In genomic region chr13:98275646-98276045, GRCm38 (mm10) we compare ENCODE assay signal across 18 mouse cellular contexts. TPM values are rescaled to one million over a fixed set of nuclear protein-coding genes. Genes with fewer than 3 reads are reported as not detected.
DNase-seq lines count a peak whose midpoint lies in the region; TF ChIP-seq lines count a peak whose summit lies in the region.
"Had no signal": no experiment of that assay in that cellular context is flagged by ENCODE, and none has a peak within 500 bp of the region (broad histone marks: within the 10 kb centered on the region; RNA-seq: fewer than 3 reads in every experiment).

No protein-coding gene starts in this region.

- no peak overlapping the region for H3K4me3 ChIP-seq in myocyte
- H3K4me3 ChIP-seq: forebrain, embryonic 12.5 days had no signal

- no peak overlapping the region for H3K4me2 ChIP-seq in myocyte (ENCODE audit: low read depth)
- H3K4me2 ChIP-seq: forebrain, embryonic 12.5 days; midbrain, embryonic 11.5 days had no signal

- intact Hi-C loops in heart, postnatal 25 days (cut with DNase I) = no loop called here
- intact Hi-C loops in heart, postnatal 10 days (cut with DNase I) = no loop called here

- no peaks in the 10 kb centered on the region for H3K79me2 ChIP-seq in myocyte (ENCODE audit: control insufficient read depth, insufficient read depth)

- H3K27me3 ChIP-seq in myocyte (ENCODE audit: control insufficient read depth, insufficient read depth, insufficient read length) = no peaks in the 10 kb centered on the region
- H3K27me3 ChIP-seq: forebrain, embryonic 12.5 days had no signal

- no peak for TF ChIP-seq POLR2A in myocyte (IDR thresholded peaks at IDR 0.05; ENCODE audit: insufficient read length, low read depth)

- DNase-seq in heart, adult 8-10 months (ENCODE audit: low spot score) = peak; percentile 50
- DNase-seq in heart, postnatal 25 days (ENCODE audit: low spot score) = no peak
- peak; percentile 48 for DNase-seq in adrenal gland, postnatal 25 days
- DNase-seq in heart, postnatal 10 days = peak; percentile 33 to 55
- no peak for DNase-seq in kidney, postnatal 4 days
- no peak for DNase-seq in frontal cortex, postnatal 14 days (ENCODE audit: low spot score in 2 of 2)
- DNase-seq in right cerebral cortex, postnatal 4 days = no peak
- DNase-seq: gastrocnemius, postnatal 14 days; lung, adult 2 months; right cerebral cortex, postnatal 14 days had no signal

- H3ac ChIP-seq in myocyte (ENCODE audit: control insufficient read depth, insufficient read length) = no peak overlapping the region

- H3K36me3 ChIP-seq in myocyte (ENCODE audit: control insufficient read depth, insufficient read depth) = peaks cover 18% of the 10 kb centered on the region

TF ChIP-seq in myocyte, 11 proteins besides CTCF, POLR2A, EP300 and RAD21:
- TF ChIP-seq CEBPB (IDR thresholded peaks at IDR 0.05; ENCODE audit: insufficient read depth, poor library complexity, severe bottlenecking) (no peak), TCF12 (IDR thresholded peaks at IDR 0.05; ENCODE audit: insufficient read depth, poor library complexity, severe bottlenecking) (no peak), POLR2AphosphoS2 (IDR thresholded peaks at IDR 0.05; ENCODE audit: insufficient read length, low read depth) (no peak), MAX (IDR thresholded peaks at IDR 0.05; ENCODE audit: low read depth) (no peak), E2F4 (IDR thresholded peaks at IDR 0.05; ENCODE audit: insufficient read depth) (no peak), MYOG (IDR thresholded peaks at IDR 0.05; ENCODE audit: control insufficient read depth in 1 of 3, insufficient read depth in 1 of 3, insufficient read length in 2 of 3, low read depth in 2 of 3) (peak in 2 of 3 experiments; percentile 40 to 68), MYOD1 (IDR thresholded peaks at IDR 0.05; ENCODE audit: control insufficient read depth in 1 of 3, insufficient read length in 2 of 3, low read depth in 2 of 3) (no peak)

RNA-seq across cellular contexts. Expression of gene Gm21976, which starts 4.0 kb away (rescaled TPM):
- total RNA-seq in heart, adult 8-10 months (2022) = not detected
- not detected for total RNA-seq in heart, postnatal 25 days (2021)
- not detected in 2 replicates for total RNA-seq in adrenal gland, postnatal 25 days (2021)
- total RNA-seq in heart, postnatal 10 days (2021) = not detected
- not detected for polyA plus RNA-seq in myocyte (2012; fragmentation: generic; extraction: Trizol)
- total RNA-seq: gastrocnemius, postnatal 14 days; hindbrain, postnatal 0 days; left cerebral cortex, adult 18-20 months had no signal
- polyA plus RNA-seq: forebrain, embryonic 12.5 days; hindbrain, postnatal 0 days; kidney, embryonic 16.5 days; lung, adult 2 months; midbrain, embryonic 11.5 days; neural tube, embryonic 11.5 days; stomach, embryonic 16.5 days had no signal

RNA-seq across cellular contexts. Expression of gene Ankra2, which starts 12.8 kb away (rescaled TPM):
- 10 to 100 TPM; 34.2 to 49.4 (median 44.5) TPM for total RNA-seq in heart, adult 8-10 months (2022)
- total RNA-seq in heart, postnatal 25 days (2021) = 10 to 100 TPM; 33.5 to 35.2 TPM
- total RNA-seq in adrenal gland, postnatal 25 days (2021) = 22.9 and 29.1 TPM in 2 replicates
- total RNA-seq in heart, postnatal 10 days (2021) = 10 to 100 TPM; 23.5 to 23.7 TPM
- 9.0 TPM for polyA plus RNA-seq in myocyte (2012; fragmentation: generic; extraction: Trizol)

RNA-seq across cellular contexts. Expression of gene Utp15, which starts 12.8 kb away (rescaled TPM):
- total RNA-seq in heart, adult 8-10 months (2022) = 1 to 10 TPM; 5.5 to 6.9 (median 5.9) TPM
- 1 to 10 TPM; 5.5 to 5.6 TPM for total RNA-seq in heart, postnatal 25 days (2021)
- total RNA-seq in adrenal gland, postnatal 25 days (2021) = 15.1 and 19.1 TPM in 2 replicates
- 1 to 10 TPM; 7.7 to 8.3 TPM for total RNA-seq in heart, postnatal 10 days (2021)
- 7.3 TPM for polyA plus RNA-seq in myocyte (2012; fragmentation: generic; extraction: Trizol)

RNA-seq across cellular contexts. Expression of gene Btf3, which starts 41.2 kb away (rescaled TPM):
- 100 to 1,000 TPM; 181 to 211 (median 205) TPM for total RNA-seq in heart, adult 8-10 months (2022)
- 100 to 1,000 TPM; 190 to 219 TPM for total RNA-seq in heart, postnatal 25 days (2021)
- 357 and 391 TPM in 2 replicates for total RNA-seq in adrenal gland, postnatal 25 days (2021)
- 100 to 1,000 TPM; 260 to 270 TPM for total RNA-seq in heart, postnatal 10 days (2021)
- polyA plus RNA-seq in myocyte (2012; fragmentation: generic; extraction: Trizol) = 1,134 TPM

Comparison
In these comparisons a context has a peak if more than half of its experiments do, and no peak if none do; other contexts are left out.
1. DNase-seq: peak in heart, adult 8-10 months (single experiment), adrenal gland, postnatal 25 days (single experiment) and heart, postnatal 10 days (2 of 2); none in heart, postnatal 25 days (single experiment), kidney, postnatal 4 days (0 of 2), frontal cortex, postnatal 14 days (0 of 2) and right cerebral cortex, postnatal 4 days (single experiment).